Mouse (Mus musculus) T-cell, adult 66 days (primary cell): ENCODE measurements around the gene Gm49361. TPM values are rescaled to one million over a fixed set of nuclear protein-coding genes. Genes with fewer than 3 reads are reported as not detected.

Source experiments
- total RNA-seq, 2 experiments: library from RNA; stranded (reverse); gene quantifications; 3 replicates in 1 of 2; 4 replicates in 1 of 2; pipeline ENCODE4 v1.2.4; 2023

The Gm49361 gene
- under 1 TPM in 1 of 2 experiments, not detected in 1; 0.44 TPM for total RNA-seq

DNA sequence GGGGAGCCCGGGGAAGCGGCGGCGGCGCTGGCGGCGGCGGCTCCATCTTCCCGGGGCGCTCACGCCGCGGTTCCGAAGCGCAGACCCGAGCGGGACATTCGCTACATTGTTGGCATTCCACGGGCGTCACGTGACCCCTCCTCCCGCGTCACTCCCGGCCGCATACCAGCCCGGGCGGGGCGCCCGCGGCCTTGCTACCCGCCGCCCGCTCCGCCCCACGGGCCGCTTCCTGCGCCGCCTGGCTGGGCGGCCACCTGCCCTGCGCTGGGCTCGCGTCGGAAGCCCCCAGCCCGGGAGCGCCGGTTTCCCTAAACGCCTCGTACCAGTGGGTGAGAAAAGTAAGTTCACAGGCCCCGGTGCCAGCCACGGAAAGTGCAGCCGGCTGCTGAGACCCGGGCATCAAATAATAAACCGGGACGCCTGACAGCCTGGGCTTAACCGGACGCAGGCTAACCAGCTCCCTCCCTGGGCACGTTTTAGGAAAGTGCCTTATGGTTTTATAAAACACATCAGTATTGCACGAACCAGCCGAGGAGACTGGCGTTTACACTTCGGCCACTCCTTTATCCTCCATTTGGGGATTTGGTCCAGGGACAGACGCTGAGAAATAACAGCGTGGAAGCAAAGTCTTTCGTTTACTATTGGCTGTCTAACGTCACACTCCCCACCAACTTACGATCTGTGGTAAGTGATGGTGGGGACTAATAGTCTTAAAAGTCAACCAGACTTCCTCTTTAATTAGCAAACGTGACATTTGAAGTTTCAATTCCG lies at the start of gene Gm49361:
Gene Gm49361, minus strand, starts transcription at position 103 of the 771 bp plus-strand sequence.

DNA sequence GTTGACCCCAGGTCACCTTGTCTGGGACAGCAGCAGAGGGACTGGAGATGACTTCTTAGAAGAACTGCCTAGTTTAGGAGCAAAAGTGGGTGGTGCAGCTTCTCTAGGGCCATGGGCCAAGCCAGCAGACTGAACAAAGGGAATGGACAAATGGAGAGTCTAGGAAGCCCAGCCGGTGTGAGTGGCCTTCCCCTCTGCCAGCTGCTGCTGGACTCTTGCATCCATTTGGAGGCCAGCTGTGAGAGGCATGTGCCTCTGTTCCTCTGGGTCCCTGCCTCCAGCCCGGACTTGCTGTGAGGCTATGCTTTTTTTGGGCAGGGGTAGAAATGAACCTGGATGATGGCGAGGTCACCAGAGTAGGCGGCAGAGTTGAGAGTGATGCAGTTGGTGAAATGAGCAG lies 12.3 kb upstream of the Gm49361 start, which contains the start of gene Lats2:
Gene Lats2, minus strand, starts transcription at position 152 of the 400 bp plus-strand sequence.

DNA sequence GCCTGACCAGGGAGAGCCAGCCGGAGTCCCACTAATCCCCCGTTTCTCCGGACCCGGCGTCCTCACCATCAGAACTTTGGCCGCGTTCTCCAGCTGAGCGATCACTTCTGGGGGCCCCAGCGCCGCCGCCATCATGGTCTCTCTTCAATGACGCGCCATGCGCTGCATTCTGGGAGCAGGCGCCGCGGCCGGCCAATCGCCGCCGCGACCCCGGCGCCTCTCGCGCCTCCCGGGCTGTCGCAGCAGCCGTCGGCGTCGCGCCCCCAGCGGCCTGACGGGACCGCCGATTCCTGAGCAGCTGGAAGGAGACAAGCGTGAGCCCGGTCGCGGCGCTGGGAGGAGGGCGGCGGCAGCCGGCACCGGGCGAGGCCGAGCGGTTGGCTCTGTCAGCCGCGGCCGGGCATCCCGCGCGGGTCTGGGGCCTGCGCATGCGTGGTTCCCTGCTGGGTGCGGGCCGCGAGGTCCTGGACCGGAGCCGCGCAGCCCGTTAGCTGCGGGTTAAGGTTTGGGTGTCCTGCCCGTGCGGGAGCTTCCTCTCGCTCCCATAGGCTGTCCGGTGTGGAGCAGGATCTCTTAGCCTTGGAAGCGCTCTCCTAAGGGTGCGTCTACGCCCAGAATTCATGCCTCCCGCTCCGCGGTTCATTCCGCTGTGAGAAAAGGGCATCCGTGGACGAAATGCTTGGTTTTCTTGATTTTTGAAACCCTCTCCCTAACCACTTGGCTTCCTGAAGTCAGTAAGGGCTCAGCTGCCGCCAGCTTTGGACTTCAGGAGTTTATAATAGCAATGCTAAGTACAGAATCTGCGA lies 80.9 kb downstream of the Gm49361 start, which contains the start of gene Xpo4:
Gene Xpo4, minus strand, starts transcription at position 609 of the 806 bp plus-strand sequence.

Other genes with a start within 250 kb of the Gm49361 start
- not detected for gene Il17d, start 221.3 kb downstream of the Gm49361 start, total RNA-seq
- 10 to 100 TPM; 14.1 to 15.4 TPM for gene Eef1akmt1, start 174.5 kb downstream of the Gm49361 start, total RNA-seq
- 10 to 100 TPM; 36.5 to 42.0 TPM for gene Xpo4, start 80.7 kb downstream of the Gm49361 start, total RNA-seq
- 10 to 100 TPM; 51.1 to 55.2 TPM for gene Lats2, start 12.3 kb upstream of the Gm49361 start, total RNA-seq
- 10 to 100 TPM; 60.5 to 77.3 TPM for gene Sap18, start 52.1 kb upstream of the Gm49361 start, total RNA-seq
- 1 to 10 TPM; 4.4 to 6.5 TPM for gene Ska3, start 80.1 kb upstream of the Gm49361 start, total RNA-seq
- gene Mrpl57, start 80.1 kb upstream of the Gm49361 start, total RNA-seq: 10 to 100 TPM; 48.5 to 62.3 TPM
- 10 to 100 TPM; 81.8 to 85.1 TPM for gene Zdhhc20, start 144.2 kb upstream of the Gm49361 start, total RNA-seq